Mouse (Mus musculus) heart, adult 2 months (tissue): Measurements from ENCODE around the gene Limch1. TPM values are rescaled to one million over a fixed set of nuclear protein-coding genes. Genes with fewer than 3 reads are reported as not detected.
A peak's percentile ranks its signal among the peaks of the same experiment; 100 is the strongest.

ENCODE experiments used
- DNase-seq, 2 experiments: peaks; one replicate each; pipeline ENCODE4 v3.0.0; 2021
- H3K27ac ChIP-seq: fragments of 200-600 bp; 2 replicates; pipeline ENCODE4 v1.8.1; 2022
- H3K27me3 ChIP-seq: fragments of 200-500 bp; 2 replicates; pipeline ENCODE4 v1.6.1; 2012; ENCODE audit warnings: mild to moderate bottlenecking, low read length, inconsistent platforms, mixed read lengths; ENCODE audit not compliant: control insufficient read depth, insufficient read depth
- H3K36me3 ChIP-seq: fragments of 200-500 bp; 2 replicates; pipeline ENCODE4 v1.6.1; 2012; ENCODE audit warnings: low read length, inconsistent platforms; ENCODE audit not compliant: control insufficient read depth, insufficient read depth
- H3K4me1 ChIP-seq: fragments of 200-500 bp; 2 replicates; pipeline ENCODE4 v1.6.1; 2011; ENCODE audit warnings: low read length; ENCODE audit not compliant: control insufficient read depth, insufficient read depth
- H3K4me3 ChIP-seq: fragments of 200-600 bp; 2 replicates; pipeline ENCODE4 v1.8.1; 2022
- H3K79me2 ChIP-seq: fragments of 200-500 bp; replicated peaks from 2 replicates; pipeline ENCODE4 v1.6.1; 2012; ENCODE audit warnings: mild to moderate bottlenecking, inconsistent platforms, low read length, moderate library complexity, mixed read lengths; ENCODE audit not compliant: control insufficient read depth, insufficient read depth
- H3K9ac ChIP-seq: fragments of 200-500 bp; 2 replicates; pipeline ENCODE4 v1.6.1; 2012; ENCODE audit warnings: low read depth, mild to moderate bottlenecking, control low read depth, inconsistent platforms, low read length, mixed read lengths
- CTCF ChIP-seq: fragments of 200-600 bp; IDR thresholded peaks from 2 replicates; pipeline ENCODE4 v1.8.1; 2022; ENCODE audit warnings: antibody characterized with exemption, mild to moderate bottlenecking, moderate library complexity
- EP300 ChIP-seq: fragments of 200-500 bp; IDR thresholded peaks from 2 replicates; pipeline ENCODE4 v1.6.1; 2011; ENCODE audit warnings: low read depth, low read length, control low read depth; ENCODE audit not compliant: insufficient read depth
- POLR2A ChIP-seq: fragments of 200-500 bp; IDR thresholded peaks from 2 replicates; pipeline ENCODE4 v1.6.1; 2011; ENCODE audit warnings: mild to moderate bottlenecking, low read depth, low read length, control low read depth; ENCODE audit not compliant: insufficient read depth
- WGBS: fragments of 180-500 bp; shearing (Covaris S2); methylation state at CpG from one replicate; pipeline ENCODE4 v1.1.7; 2018; 5-methylcytosine and 5-hydroxymethylcytosine counted together
- intact Hi-C: fragments of 180-260 bp; cut with DNase I; formaldehyde crosslinking; loops from one replicate; pipeline ENCODE4 v1.15.1; 2025
- polyA plus RNA-seq: library from polyadenylated mRNA; depleted of rRNA; stranded (reverse); fragments of >200 nt; gene quantifications from 2 replicates; pipeline ENCODE4 v1.2.3, GENCODE M21; 2012
- total RNA-seq, 2 experiments: library from RNA; stranded (reverse); gene quantifications; 2 replicates each; pipeline ENCODE4 v1.2.3; 2021

The Limch1 gene
- total and polyA plus RNA-seq, 3 experiments, result 60.2 to 277 (median 230) TPM

- Histone ChIP-seq H3K36me3 (peaks cover 9% of the 10 kb centered on the region), H3K79me2 (no peaks in the 10 kb centered on the region), H3K27me3 (no peaks in the 10 kb centered on the region), H3K9ac (no peak overlapping the region), H3K27ac (no peak overlapping the region), H3K4me1 (peaks cover 5% of the 10 kb centered on the region), H3K4me3 (no peak overlapping the region)
- TF ChIP-seq POLR2A, result no peak
- no peak for TF ChIP-seq CTCF
- no peak for TF ChIP-seq EP300
- no peak for DNase-seq
- intact Hi-C loops, result no loop called here
- 81% methylated on average over 7 of the region's 7 CpGs for WGBS
Observed at GRCm38 (mm10) chr5:66992401-66992800, 246.8 kb downstream of the Limch1 start.

GRCm38 (mm10) chr5:66993076-66993475, 247.4 kb downstream of the Limch1 start:
- DNase-seq, result no peak
- Histone ChIP-seq H3K4me1 (peaks cover 5% of the 10 kb centered on the region), H3K36me3 (peaks cover 9% of the 10 kb centered on the region), H3K27me3 (no peaks in the 10 kb centered on the region), H3K4me3 (no peak overlapping the region), H3K9ac (no peak overlapping the region), H3K79me2 (no peaks in the 10 kb centered on the region), H3K27ac (no peak overlapping the region)
- no peak for TF ChIP-seq POLR2A
- TF ChIP-seq CTCF, result no peak
- no peak for TF ChIP-seq EP300
- whole genome bisulfite sequencing, result 89% methylated on average over 11 of the region's 11 CpGs
- intact Hi-C loops, result no loop called here

GRCm38 (mm10) chr5:66996124-66996523, 250.5 kb downstream of the Limch1 start:
- Histone ChIP-seq H3K36me3 (no peaks in the 10 kb centered on the region; the same call in 1 of the 2 replicates), H3K27ac (no peak overlapping the region), H3K4me3 (no peak overlapping the region), H3K4me1 (no peaks in the 10 kb centered on the region), H3K27me3 (no peaks in the 10 kb centered on the region), H3K9ac (no peak overlapping the region), H3K79me2 (no peaks in the 10 kb centered on the region)
- no peak for DNase-seq
- no peak for TF ChIP-seq EP300
- no peak for TF ChIP-seq POLR2A
- TF ChIP-seq CTCF, result no peak
- intact Hi-C loops, result loop anchor here (5.0 kb wide), 1 partner anchor 299 kb away; no protein-coding TSS in a partner anchor
- 63% methylated on average over 3 of the region's 3 CpGs for WGBS

GRCm38 (mm10) chr5:66996886-66997599, 251.4 kb downstream of the Limch1 start:
- Histone ChIP-seq H3K4me1 (no peaks in the 10 kb centered on the region), H3K27me3 (no peaks in the 10 kb centered on the region), H3K27ac (no peak overlapping the region), H3K9ac (0 out of 2 replicates have a peak overlapping the region, but pooled peaks have one; percentile 5), H3K4me3 (no peak overlapping the region), H3K79me2 (no peaks in the 10 kb centered on the region), H3K36me3 (no peaks in the 10 kb centered on the region; the same call in 1 of the 2 replicates)
- intact Hi-C loops, result loop anchor here (5.0 kb wide), 1 partner anchor 300 kb away; no protein-coding TSS in a partner anchor
- TF ChIP-seq EP300 (no peak), CTCF (peak; percentile 93), POLR2A (no peak)
- 27% methylated on average over 33 of the region's 33 CpGs for WGBS
- peak; percentile 65 to 80 for DNase-seq

- Histone ChIP-seq H3K79me2 (no peaks in the 10 kb centered on the region), H3K4me1 (no peaks in the 10 kb centered on the region), H3K4me3 (no peak overlapping the region), H3K36me3 (no peaks in the 10 kb centered on the region; the same call in 1 of the 2 replicates), H3K9ac (no peak overlapping the region), H3K27me3 (no peaks in the 10 kb centered on the region), H3K27ac (no peak overlapping the region)
- TF ChIP-seq CTCF, result no peak
- TF ChIP-seq EP300, result no peak
- no peak for TF ChIP-seq POLR2A
- no peak for DNase-seq
- intact Hi-C loops, result loop anchor here (5.0 kb wide), 1 partner anchor 300 kb away; no protein-coding TSS in a partner anchor
- WGBS, result 70% methylated on average over 7 of the region's 7 CpGs
Observed at GRCm38 (mm10) chr5:66997600-66997930, 251.9 kb downstream of the Limch1 start.

- whole genome bisulfite sequencing, result 76% methylated on average over 6 of the region's 6 CpGs
- TF ChIP-seq EP300, result no peak
- TF ChIP-seq CTCF, result no peak
- no peak for TF ChIP-seq POLR2A
- H3K4me3 ChIP-seq, result no peak overlapping the region
- H3K4me1 ChIP-seq, result no peaks in the 10 kb centered on the region
- H3K27ac ChIP-seq, result no peak overlapping the region
- intact Hi-C loops, result loop anchor here (5.0 kb wide), 1 partner anchor 301 kb away; no protein-coding TSS in a partner anchor
- H3K27me3 ChIP-seq, result no peaks in the 10 kb centered on the region
- DNase-seq, result no peak
- H3K36me3 ChIP-seq, result no peaks in the 10 kb centered on the region; the same call in 1 of the 2 replicates
- no peak overlapping the region for H3K9ac ChIP-seq
- no peaks in the 10 kb centered on the region for H3K79me2 ChIP-seq
Observed at GRCm38 (mm10) chr5:66998341-66998740, 252.7 kb downstream of the Limch1 start.
